Mouse (Mus musculus) E14TG2a.4 (cell line): ENCODE measurements around the gene Scn4b.

ENCODE experiments used
- CTCF ChIP-seq: conservative IDR thresholded peaks from 2 replicates; pipeline ENCODE4 v1.5.1; 2014; ENCODE audit warnings: low read length
- POU5F1 ChIP-seq: IDR thresholded peaks from 2 replicates; pipeline ENCODE4 v1.6.1; 2014; ENCODE audit warnings: low read length, borderline replicate concordance

DNA sequence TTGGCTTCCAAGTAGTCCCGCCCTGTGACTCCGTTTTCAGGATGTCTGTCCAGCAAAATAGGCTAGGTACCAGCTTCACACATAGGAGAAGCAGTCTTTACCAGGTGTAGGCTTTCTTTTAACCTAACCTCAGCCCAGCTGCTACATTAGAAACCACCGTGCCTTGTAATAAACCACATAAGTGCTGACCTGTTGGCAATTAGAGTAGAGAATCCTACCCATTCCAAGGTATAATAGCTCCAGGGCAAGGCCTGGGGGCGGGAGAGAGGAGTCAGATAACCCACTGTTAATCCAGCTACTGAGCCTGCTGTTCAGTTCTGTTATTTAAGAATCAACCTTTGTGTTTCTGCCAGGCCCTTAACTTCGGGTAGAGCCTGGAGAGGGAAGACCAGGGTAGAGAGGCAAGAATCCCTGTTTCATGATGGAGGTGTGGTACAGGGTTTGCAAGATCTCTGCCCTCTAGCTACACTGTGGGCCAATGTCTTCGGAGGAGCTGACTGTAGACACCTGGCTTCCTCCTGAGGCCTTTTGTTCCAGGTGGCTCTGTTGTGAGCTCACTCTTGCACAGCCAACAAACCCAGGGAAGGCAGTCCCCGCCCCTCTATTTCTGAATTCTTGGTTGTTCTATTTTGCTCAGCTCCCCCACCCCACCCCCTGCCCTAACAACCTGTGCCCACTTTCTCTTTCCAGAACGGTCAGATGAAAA is 58.1 kb downstream of the Scn4b start:
- TF ChIP-seq CTCF = no peak
- no peak for TF ChIP-seq POU5F1
